Mouse (Mus musculus) hindbrain, embryonic 16.5 days (tissue): ENCODE data around the gene Slc39a8. TPM values are rescaled to one million over a fixed set of nuclear protein-coding genes. Genes with fewer than 3 reads are reported as not detected.

Experiments used
- ATAC-seq: fragments of 200-750 bp; cut with Nextera tagmentation; 2 replicates; pipeline ENCODE4 v1.8.0; 2017; ENCODE audit warnings: moderate TSS enrichment, moderate library complexity
- H3K27ac ChIP-seq: fragments of 300-500 bp; sonication (generic); 2 replicates; pipeline ENCODE4 v1.5.1; 2014; ENCODE audit warnings: low read depth, mild to moderate bottlenecking, control low read depth, low read length, moderate library complexity
- H3K27me3 ChIP-seq: fragments of 300-500 bp; sonication (generic); replicated peaks from 2 replicates; pipeline ENCODE4 v1.6.1; 2014; ENCODE audit warnings: low read length; ENCODE audit not compliant: control insufficient read depth, insufficient read depth
- H3K36me3 ChIP-seq: fragments of 300-500 bp; sonication (generic); 2 replicates; pipeline ENCODE4 v1.6.1; 2014; ENCODE audit warnings: mild to moderate bottlenecking, low read length, moderate library complexity, mixed read lengths; ENCODE audit not compliant: control insufficient read depth, insufficient read depth
- H3K4me1 ChIP-seq: fragments of 300-500 bp; sonication (generic); 2 replicates; pipeline ENCODE4 v1.6.1; 2014; ENCODE audit warnings: low read depth, low read length; ENCODE audit not compliant: control insufficient read depth, insufficient read depth
- H3K4me2 ChIP-seq: fragments of 300-500 bp; sonication (generic); 2 replicates; pipeline ENCODE4 v1.6.1; 2014; ENCODE audit warnings: mild to moderate bottlenecking, low read length, control low read depth, moderate library complexity
- H3K4me3 ChIP-seq: fragments of 300-500 bp; sonication (generic); 2 replicates; pipeline ENCODE4 v1.5.1; 2014; ENCODE audit warnings: mild to moderate bottlenecking, low read length, control low read depth, moderate library complexity
- H3K9ac ChIP-seq: fragments of 300-500 bp; sonication (generic); 2 replicates; pipeline ENCODE4 v1.6.1; 2014; ENCODE audit warnings: low read depth, mild to moderate bottlenecking, control low read depth, low read length, moderate library complexity
- H3K9me3 ChIP-seq: fragments of 300-500 bp; sonication (generic); 2 replicates; pipeline ENCODE4 v1.6.1; 2014; ENCODE audit warnings: mild to moderate bottlenecking, low read length, moderate library complexity; ENCODE audit not compliant: control insufficient read depth
- WGBS: fragments of 180-500 bp; shearing (Covaris S2); extraction: QIAGEN DNeasy Blood & Tissue Kit; methylation state at CpG from one replicate; pipeline ENCODE4 v1.1.7; 2014; 5-methylcytosine and 5-hydroxymethylcytosine counted together
- polyA plus RNA-seq: library from polyadenylated mRNA; unstranded; fragments of >200 nt; fragmentation: Nextera tagmentation; extraction: Ambion mirVana; gene quantifications from 2 replicates; pipeline ENCODE4 v1.2.1, GENCODE M21; 2015

The Slc39a8 gene
- polyA plus RNA-seq, 1 experiment from 2014 or later, result 11.2 TPM

- WGBS, result 40% methylated on average over 5 of the region's 5 CpGs
- Histone ChIP-seq H3K27ac (no peak overlapping the region), H3K4me1 (no peaks in the 10 kb centered on the region), H3K9me3 (no peaks in the 10 kb centered on the region), H3K36me3 (no peaks in the 10 kb centered on the region), H3K27me3 (no peaks in the 10 kb centered on the region), H3K4me3 (no peak overlapping the region), H3K9ac (no peak overlapping the region), H3K4me2 (no peak overlapping the region)
- ATAC-seq, result no peak
Observed at GRCm38 (mm10) chr3:135857134-135857533, 32.1 kb downstream of the Slc39a8 start.

- ATAC-seq, result peak; percentile 64; the same call in 1 of the 2 replicates
- no peak overlapping the region for H3K4me2 ChIP-seq
- H3K27me3 ChIP-seq, result no peaks in the 10 kb centered on the region
- no peaks in the 10 kb centered on the region for H3K36me3 ChIP-seq
- no peak overlapping the region for H3K27ac ChIP-seq
- no peak overlapping the region for H3K9ac ChIP-seq
- H3K4me3 ChIP-seq, result no peak overlapping the region
- 64% methylated on average over 5 of the region's 5 CpGs for WGBS
- H3K4me1 ChIP-seq, result no peaks in the 10 kb centered on the region
- no peaks in the 10 kb centered on the region for H3K9me3 ChIP-seq
Observed at GRCm38 (mm10) chr3:135859431-135859830, 34.4 kb downstream of the Slc39a8 start.

GRCm38 (mm10) chr3:135862804-135863203, 37.7 kb downstream of the Slc39a8 start:
- Histone ChIP-seq H3K4me3 (no peak overlapping the region), H3K27ac (no peak overlapping the region), H3K4me1 (no peaks in the 10 kb centered on the region), H3K4me2 (no peak overlapping the region), H3K9me3 (no peaks in the 10 kb centered on the region), H3K9ac (no peak overlapping the region), H3K36me3 (no peaks in the 10 kb centered on the region), H3K27me3 (no peaks in the 10 kb centered on the region)
- WGBS, result 57% methylated on average over 9 of the region's 9 CpGs
- ATAC-seq, result peak; percentile 76

- Histone ChIP-seq H3K4me3 (no peak overlapping the region), H3K9ac (no peak overlapping the region), H3K4me2 (no peak overlapping the region), H3K9me3 (no peaks in the 10 kb centered on the region), H3K36me3 (no peaks in the 10 kb centered on the region), H3K27ac (no peak overlapping the region), H3K27me3 (no peaks in the 10 kb centered on the region), H3K4me1 (no peaks in the 10 kb centered on the region)
- ATAC-seq, result peak; percentile 42; the same call in 1 of the 2 replicates
- 53% methylated on average over 4 of the region's 4 CpGs for WGBS
Observed at GRCm38 (mm10) chr3:135869041-135869440, 44.0 kb downstream of the Slc39a8 start.

- H3K27ac ChIP-seq, result no peak overlapping the region
- no peak overlapping the region for H3K9ac ChIP-seq
- no peak overlapping the region for H3K4me2 ChIP-seq
- H3K9me3 ChIP-seq, result no peaks in the 10 kb centered on the region
- no peak for ATAC-seq
- WGBS, result 93% methylated on average over 5 of the region's 5 CpGs
- H3K36me3 ChIP-seq, result no peaks in the 10 kb centered on the region
- no peak overlapping the region for H3K4me3 ChIP-seq
- no peaks in the 10 kb centered on the region for H3K27me3 ChIP-seq
- H3K4me1 ChIP-seq, result no peaks in the 10 kb centered on the region
Observed at GRCm38 (mm10) chr3:135872325-135872724, 47.2 kb downstream of the Slc39a8 start.

GRCm38 (mm10) chr3:135873596-135873995, 48.5 kb downstream of the Slc39a8 start:
- Histone ChIP-seq H3K4me2 (no peak overlapping the region), H3K9ac (no peak overlapping the region), H3K4me3 (no peak overlapping the region), H3K4me1 (no peaks in the 10 kb centered on the region), H3K27me3 (no peaks in the 10 kb centered on the region), H3K27ac (no peak overlapping the region), H3K9me3 (no peaks in the 10 kb centered on the region), H3K36me3 (no peaks in the 10 kb centered on the region)
- no peak for ATAC-seq
- 77% methylated on average over 3 of the region's 3 CpGs for WGBS

GRCm38 (mm10) chr3:135878048-135878447, 53.0 kb downstream of the Slc39a8 start:
- H3K4me1 ChIP-seq, result no peaks in the 10 kb centered on the region
- no peak overlapping the region for H3K9ac ChIP-seq
- no peaks in the 10 kb centered on the region for H3K9me3 ChIP-seq
- no peaks in the 10 kb centered on the region for H3K36me3 ChIP-seq
- 92% methylated on average over 6 of the region's 6 CpGs for WGBS
- no peak overlapping the region for H3K4me2 ChIP-seq
- no peak for ATAC-seq
- no peaks in the 10 kb centered on the region for H3K27me3 ChIP-seq
- no peak overlapping the region for H3K4me3 ChIP-seq
- H3K27ac ChIP-seq, result no peak overlapping the region

GRCm38 (mm10) chr3:135885927-135886658, 61.0 kb downstream of the Slc39a8 start:
- peak; percentile 54; the same call in 1 of the 2 replicates for ATAC-seq

GRCm38 (mm10) chr3:135886659-135887027, 61.6 kb downstream of the Slc39a8 start:
- Histone ChIP-seq H3K27ac (no peak overlapping the region), H3K9me3 (no peaks in the 10 kb centered on the region), H3K27me3 (no peaks in the 10 kb centered on the region), H3K36me3 (no peaks in the 10 kb centered on the region), H3K4me2 (peak overlapping the region; percentile 28), H3K4me1 (peaks cover 4% of the 10 kb centered on the region), H3K4me3 (no peak overlapping the region), H3K9ac (no peak overlapping the region)
- 30% methylated on average over 12 of the region's 12 CpGs for WGBS
- ATAC-seq, result peak; percentile 79

More at GRCm38 (mm10) chr3:135885927-135886658, 61.0 kb downstream of the Slc39a8 start:
- H3K27ac ChIP-seq, result no peak overlapping the region
- no peaks in the 10 kb centered on the region for H3K9me3 ChIP-seq
- WGBS, result 74% methylated on average over 12 of the region's 12 CpGs
- H3K4me1 ChIP-seq, result peaks cover 4% of the 10 kb centered on the region
- H3K4me3 ChIP-seq, result no peak overlapping the region
- no peak overlapping the region; the same call in 1 of the 2 replicates for H3K4me2 ChIP-seq
- no peaks in the 10 kb centered on the region for H3K36me3 ChIP-seq
- no peak overlapping the region for H3K9ac ChIP-seq
- no peaks in the 10 kb centered on the region for H3K27me3 ChIP-seq
